Mouse (Mus musculus): ENCODE results near the gene Grhl1.

- no peak for TF ChIP-seq CTCF (IDR thresholded peaks at IDR 0.05; ENCODE audit: low read depth)
- TF ChIP-seq EP300 (IDR thresholded peaks at IDR 0.05; ENCODE audit: low read depth) = no peak
Measured at GRCm38 (mm10) chr12:24573275-24573580, 1.1 kb downstream of the Grhl1 start.
